Mouse (Mus musculus): ENCODE data around the gene Plxna2. TPM values are rescaled to one million over a fixed set of nuclear protein-coding genes. Genes with fewer than 3 reads are reported as not detected.

The Plxna2 gene
- total and polyA plus RNA-seq, 2 experiments from 2014 or later, result 9.9 to 43.6 TPM

DNA sequence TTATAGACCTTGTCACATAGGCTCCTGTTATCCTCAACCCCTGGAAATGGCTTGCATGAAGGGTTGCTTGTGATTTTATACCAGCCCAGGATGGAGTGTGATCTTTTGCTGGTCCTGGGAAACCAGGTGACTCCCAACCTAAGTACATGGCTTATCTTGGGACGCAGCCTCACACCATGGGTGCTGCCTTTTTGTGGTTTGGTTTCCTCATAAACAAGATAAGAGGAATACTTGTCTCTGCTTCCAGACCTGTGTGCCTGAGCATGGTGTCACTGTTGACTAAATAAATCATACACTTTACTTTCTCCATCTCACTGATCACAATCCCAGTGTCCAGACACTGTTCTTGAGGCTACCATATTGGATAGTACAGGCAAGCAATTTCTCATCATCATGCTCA, 179.8 kb downstream of the Plxna2 start:
- Histone ChIP-seq H3K4me2 (ENCODE audit: low read depth, low read length, poor library complexity, severe bottlenecking) (no peak overlapping the region), H3K27me3 (ENCODE audit: insufficient read depth, low read length) (no peaks in the 10 kb centered on the region), H3K27ac (ENCODE audit: low read depth, low read length) (no peak overlapping the region), H3K9ac (replicated peaks; ENCODE audit: low read length, poor library complexity, severe bottlenecking) (no peak overlapping the region), H3K9me3 (ENCODE audit: low read length) (no peaks in the 10 kb centered on the region), H3K4me1 (ENCODE audit: insufficient read depth, low read length) (no peaks in the 10 kb centered on the region), H3K36me3 (ENCODE audit: insufficient read depth, low read length) (peaks cover 79% of the 10 kb centered on the region), H3K4me3 (ENCODE audit: low read depth, low read length) (no peak overlapping the region)
- 100% methylated on average over 1 of the region's 1 CpGs for WGBS
- TF ChIP-seq CTCF (IDR thresholded peaks at IDR 0.05), result no peak
- no peak for DNase-seq (ENCODE audit: low spot score)
- ATAC-seq (ENCODE audit: low FRiP score), result no peak

DNA sequence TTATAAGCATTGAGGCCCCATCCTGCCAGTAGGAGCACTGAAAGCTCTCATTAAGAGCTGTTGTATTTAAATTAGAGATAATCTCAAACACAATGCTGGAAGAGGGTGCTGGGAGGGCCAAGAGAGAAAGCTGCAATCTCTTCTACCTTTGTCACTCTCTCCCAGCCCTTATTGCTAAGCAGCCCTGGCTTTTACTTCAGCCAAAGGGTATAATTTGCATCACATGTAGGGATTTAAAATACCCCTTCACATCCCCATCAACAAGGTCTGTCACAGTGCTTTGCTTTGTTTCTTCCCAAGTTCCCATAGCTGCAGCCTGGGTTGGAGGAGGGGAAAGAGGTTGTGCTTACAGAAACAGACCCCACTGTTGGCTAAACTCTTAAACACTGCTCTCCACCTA, 180.5 kb downstream of the Plxna2 start:
- Histone ChIP-seq H3K4me2 (ENCODE audit: low read depth, low read length, poor library complexity, severe bottlenecking) (no peak overlapping the region), H3K27ac (ENCODE audit: low read depth, low read length) (no peak overlapping the region), H3K4me1 (ENCODE audit: insufficient read depth, low read length) (no peaks in the 10 kb centered on the region), H3K27me3 (ENCODE audit: insufficient read depth, low read length) (no peaks in the 10 kb centered on the region), H3K36me3 (ENCODE audit: insufficient read depth, low read length) (peaks cover 79% of the 10 kb centered on the region), H3K9me3 (ENCODE audit: low read length) (no peaks in the 10 kb centered on the region), H3K4me3 (ENCODE audit: low read depth, low read length) (no peak overlapping the region), H3K9ac (replicated peaks; ENCODE audit: low read length, poor library complexity, severe bottlenecking) (no peak overlapping the region)
- no peak for TF ChIP-seq CTCF (IDR thresholded peaks at IDR 0.05)
- DNase-seq (ENCODE audit: low spot score), result no peak
- no peak for ATAC-seq (ENCODE audit: low FRiP score)

GRCm38 (mm10) chr1:194808261-194808660, 190.2 kb downstream of the Plxna2 start:
- no peak for TF ChIP-seq CTCF (IDR thresholded peaks at IDR 0.05)
- Histone ChIP-seq H3K4me2 (ENCODE audit: low read depth, low read length, poor library complexity, severe bottlenecking) (no peak overlapping the region), H3K9ac (replicated peaks; ENCODE audit: low read length, poor library complexity, severe bottlenecking) (no peak overlapping the region), H3K4me3 (ENCODE audit: low read depth, low read length) (no peak overlapping the region), H3K36me3 (ENCODE audit: insufficient read depth, low read length) (peaks cover 43% of the 10 kb centered on the region), H3K4me1 (ENCODE audit: insufficient read depth, low read length) (no peaks in the 10 kb centered on the region), H3K27ac (ENCODE audit: low read depth, low read length) (no peak overlapping the region), H3K27me3 (ENCODE audit: insufficient read depth, low read length) (no peaks in the 10 kb centered on the region), H3K9me3 (ENCODE audit: low read length) (no peaks in the 10 kb centered on the region)
- ATAC-seq (ENCODE audit: low FRiP score) (no peak), DNase-seq (ENCODE audit: low spot score) (peak; percentile 22)

DNA sequence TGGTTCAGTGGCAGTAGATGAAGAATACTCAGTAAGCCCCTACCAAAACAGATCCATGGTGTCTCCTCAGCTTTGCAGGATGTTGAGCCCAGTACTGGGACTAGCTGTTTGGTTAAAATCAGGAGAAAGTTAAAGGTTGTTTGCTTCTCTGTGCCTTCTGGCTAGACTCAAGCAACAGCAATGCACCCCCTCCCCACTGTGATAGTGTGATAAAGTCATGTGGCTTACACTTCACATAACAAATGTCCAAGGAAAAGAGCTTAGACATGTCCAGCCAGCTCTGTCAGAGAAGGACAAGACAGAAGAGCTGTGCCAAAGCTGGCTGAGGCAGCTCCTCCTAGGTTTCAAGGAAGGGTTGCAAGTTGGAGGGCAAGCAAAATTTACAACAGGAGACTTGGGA, 190.7 kb downstream of the Plxna2 start:
- Histone ChIP-seq H3K9ac (replicated peaks; ENCODE audit: low read length, poor library complexity, severe bottlenecking) (no peak overlapping the region), H3K27me3 (ENCODE audit: insufficient read depth, low read length) (no peaks in the 10 kb centered on the region), H3K4me1 (ENCODE audit: insufficient read depth, low read length) (no peaks in the 10 kb centered on the region), H3K4me2 (ENCODE audit: low read depth, low read length, poor library complexity, severe bottlenecking) (no peak overlapping the region), H3K4me3 (ENCODE audit: low read depth, low read length) (no peak overlapping the region), H3K9me3 (ENCODE audit: low read length) (no peaks in the 10 kb centered on the region), H3K36me3 (ENCODE audit: insufficient read depth, low read length) (peaks cover 47% of the 10 kb centered on the region), H3K27ac (ENCODE audit: low read depth, low read length) (no peak overlapping the region)
- DNase-seq (ENCODE audit: low spot score), result no peak
- no peak for TF ChIP-seq CTCF (IDR thresholded peaks at IDR 0.05)
- no peak for ATAC-seq (ENCODE audit: low FRiP score)

DNA sequence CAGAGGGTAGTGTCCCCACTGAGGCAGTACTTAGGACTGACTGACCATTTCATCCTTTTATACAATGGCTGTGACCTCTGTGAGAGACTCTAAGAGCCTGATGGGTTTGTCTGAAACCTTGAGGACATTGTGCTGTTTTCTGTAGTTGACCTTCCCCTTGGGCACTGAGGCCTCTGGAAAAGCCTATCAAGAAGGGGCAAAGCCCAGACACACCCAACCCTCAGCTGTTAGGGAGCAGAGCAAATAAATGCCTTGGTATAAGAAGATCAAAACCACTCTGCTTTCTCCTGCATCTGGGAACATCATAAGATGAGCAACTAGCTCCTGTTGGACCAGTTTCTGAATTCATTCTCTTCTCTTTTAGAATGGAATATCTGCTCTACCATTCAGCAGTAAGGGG, 191.6 kb downstream of the Plxna2 start:
- H3K4me1 ChIP-seq (ENCODE audit: insufficient read depth, low read length), result no peaks in the 10 kb centered on the region
- TF ChIP-seq CTCF (IDR thresholded peaks at IDR 0.05), result no peak
- no peaks in the 10 kb centered on the region for H3K9me3 ChIP-seq (ENCODE audit: low read length)
- peaks cover 50% of the 10 kb centered on the region for H3K36me3 ChIP-seq (ENCODE audit: insufficient read depth, low read length)
- no peak overlapping the region for H3K9ac ChIP-seq (replicated peaks; ENCODE audit: low read length, poor library complexity, severe bottlenecking)
- no peak overlapping the region for H3K27ac ChIP-seq (ENCODE audit: low read depth, low read length)
- ATAC-seq (ENCODE audit: low FRiP score), result no peak
- H3K27me3 ChIP-seq (ENCODE audit: insufficient read depth, low read length), result no peaks in the 10 kb centered on the region
- H3K4me3 ChIP-seq (ENCODE audit: low read depth, low read length), result no peak overlapping the region
- no peak overlapping the region for H3K4me2 ChIP-seq (ENCODE audit: low read depth, low read length, poor library complexity, severe bottlenecking)
- no peak for DNase-seq (ENCODE audit: low spot score)

DNA sequence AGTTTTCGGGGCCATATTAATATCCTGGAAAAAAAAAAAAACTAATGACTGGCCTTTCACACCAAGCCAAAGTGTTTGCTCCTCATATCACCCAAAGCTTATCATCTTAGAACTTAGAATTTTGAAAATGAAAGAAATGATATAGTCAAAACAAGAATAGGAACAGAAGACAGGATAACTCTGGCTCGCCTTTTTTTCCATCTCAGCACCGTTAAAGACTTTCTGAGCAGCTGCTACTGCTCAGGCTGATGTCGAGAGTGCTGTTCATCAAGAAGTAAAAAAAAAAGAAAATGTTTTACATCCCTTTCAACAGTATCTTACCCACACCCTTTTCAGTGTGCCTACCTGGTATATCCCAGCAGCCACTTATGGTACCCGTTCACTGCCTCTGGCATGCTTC, 196.2 kb downstream of the Plxna2 start:
- H3K36me3 ChIP-seq (ENCODE audit: insufficient read depth, low read length), result peaks cover 21% of the 10 kb centered on the region; the same call in 1 of the 2 replicates
- no peak overlapping the region for H3K4me3 ChIP-seq (ENCODE audit: low read depth, low read length)
- no peak overlapping the region for H3K9ac ChIP-seq (replicated peaks; ENCODE audit: low read length, poor library complexity, severe bottlenecking)
- H3K27ac ChIP-seq (ENCODE audit: low read depth, low read length), result no peak overlapping the region
- no peak overlapping the region for H3K4me2 ChIP-seq (ENCODE audit: low read depth, low read length, poor library complexity, severe bottlenecking)
- TF ChIP-seq CTCF (IDR thresholded peaks at IDR 0.05), result no peak
- no peaks in the 10 kb centered on the region for H3K27me3 ChIP-seq (ENCODE audit: insufficient read depth, low read length)
- ATAC-seq (ENCODE audit: low FRiP score), result no peak
- no peaks in the 10 kb centered on the region for H3K4me1 ChIP-seq (ENCODE audit: insufficient read depth, low read length)
- 88% methylated on average over 5 of the region's 5 CpGs for WGBS
- no peak for DNase-seq (ENCODE audit: low spot score)
- H3K9me3 ChIP-seq (ENCODE audit: low read length), result no peaks in the 10 kb centered on the region

DNA sequence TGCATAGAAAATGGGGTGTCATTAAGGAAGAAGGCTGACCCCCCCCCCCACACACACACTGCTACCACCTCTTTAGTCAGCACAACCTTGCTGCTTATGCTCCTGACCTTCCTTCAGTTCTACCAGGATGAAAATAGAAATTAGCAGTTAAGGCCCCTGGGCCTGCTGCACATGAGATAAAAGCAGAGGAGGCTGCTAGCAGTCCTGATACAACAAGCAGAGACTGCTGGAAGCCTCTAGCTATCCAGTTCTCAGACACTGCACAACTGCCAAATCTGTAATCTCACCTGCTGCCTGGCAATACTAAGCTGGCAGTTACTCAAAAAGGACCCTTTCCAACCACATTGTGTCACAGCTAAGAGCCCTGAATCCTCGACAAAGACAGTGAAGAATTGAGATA, 197.5 kb downstream of the Plxna2 start:
- ATAC-seq (ENCODE audit: low FRiP score), result no peak
- 48% methylated on average over 1 of the region's 1 CpGs for WGBS

More for the DNA sequence above, 197.5 kb downstream of the Plxna2 start:
- H3K36me3 ChIP-seq (ENCODE audit: insufficient read depth, low read length), result peaks cover 20% of the 10 kb centered on the region; the same call in 1 of the 2 replicates
- no peak overlapping the region for H3K27ac ChIP-seq (ENCODE audit: low read depth, low read length)
- peak; percentile 46 for DNase-seq (ENCODE audit: low spot score)
- H3K4me2 ChIP-seq (ENCODE audit: low read depth, low read length, poor library complexity, severe bottlenecking), result no peak overlapping the region
- H3K4me3 ChIP-seq (ENCODE audit: low read depth, low read length), result no peak overlapping the region
- H3K9me3 ChIP-seq (ENCODE audit: low read length), result no peaks in the 10 kb centered on the region
- no peak overlapping the region for H3K9ac ChIP-seq (replicated peaks; ENCODE audit: low read length, poor library complexity, severe bottlenecking)
- H3K4me1 ChIP-seq (ENCODE audit: insufficient read depth, low read length), result no peaks in the 10 kb centered on the region
- no peaks in the 10 kb centered on the region for H3K27me3 ChIP-seq (ENCODE audit: insufficient read depth, low read length)
- no peak for TF ChIP-seq CTCF (IDR thresholded peaks at IDR 0.05)
